Mouse (Mus musculus): ENCODE measurements at regions not wholly inside any gene's neighbourhood (a gene's known extent, or its start where the extent isn't known, plus 50 kb on each side); places are given as distances from the start of the nearest gene placed in this dataset.

GRCm38 (mm10) chr2:50654221-50654952, 357.8 kb upstream of the Mmadhc start:
- in situ Hi-C loops (cut with MboI, MseI): loop anchor here (5.0 kb wide), 1 partner anchor 68 kb away; no protein-coding TSS in a partner anchor

- in situ Hi-C loops (cut with MboI, MseI): loop anchor here (5.0 kb wide), 1 partner anchor 69 kb away; no protein-coding TSS in a partner anchor
Observed at GRCm38 (mm10) chr2:50653121-50653615, 356.6 kb upstream of the Mmadhc start.

- in situ Hi-C loops (cut with MboI, MseI): loop anchor here (5.0 to 10.0 kb wide), 2 partner anchors 73 to 505 kb away; no protein-coding TSS in a partner anchor
Observed at GRCm38 (mm10) chr2:50649656-50650055, 353.1 kb upstream of the Mmadhc start.

- in situ Hi-C loops (cut with MboI, MseI): loop anchor here (10.0 kb wide), 1 partner anchor 498 kb away; no protein-coding TSS in a partner anchor
Observed at GRCm38 (mm10) chr2:50643219-50643618, 346.6 kb upstream of the Mmadhc start.

- in situ Hi-C loops (cut with MboI, MseI): loop anchor here (10.0 kb wide), 1 partner anchor 497 kb away; no protein-coding TSS in a partner anchor
Observed at GRCm38 (mm10) chr2:50642198-50642597, 345.6 kb upstream of the Mmadhc start.

- in situ Hi-C loops (cut with MboI, MseI): no loop called here
Observed at GRCm38 (mm10) chr2:50635896-50636295, 339.3 kb upstream of the Mmadhc start.

GRCm38 (mm10) chr2:50631786-50632185, 335.2 kb upstream of the Mmadhc start:
- in situ Hi-C loops (cut with MboI, MseI): no loop called here

- in situ Hi-C loops (cut with MboI, MseI): no loop called here
Observed at GRCm38 (mm10) chr2:50627501-50627900, 330.9 kb upstream of the Mmadhc start.

GRCm38 (mm10) chr2:50625233-50625749, 328.7 kb upstream of the Mmadhc start:
- in situ Hi-C loops (cut with MboI, MseI): no loop called here

GRCm38 (mm10) chr2:50609086-50609485, 312.5 kb upstream of the Mmadhc start:
- in situ Hi-C loops (cut with MboI, MseI): no loop called here

GRCm38 (mm10) chr2:50589195-50589594, 292.6 kb upstream of the Mmadhc start:
- in situ Hi-C loops (cut with MboI, MseI): no loop called here

GRCm38 (mm10) chr2:50588652-50589051, 292.1 kb upstream of the Mmadhc start:
- in situ Hi-C loops (cut with MboI, MseI): no loop called here

- in situ Hi-C loops (cut with MboI, MseI): no loop called here
Observed at GRCm38 (mm10) chr2:50586321-50587050, 289.9 kb upstream of the Mmadhc start.

- in situ Hi-C loops (cut with MboI, MseI): no loop called here
Observed at GRCm38 (mm10) chr2:50579620-50580019, 283.0 kb upstream of the Mmadhc start.

GRCm38 (mm10) chr2:50578278-50579043, 281.9 kb upstream of the Mmadhc start:
- in situ Hi-C loops (cut with MboI, MseI): no loop called here

- in situ Hi-C loops (cut with MboI, MseI): no loop called here
Observed at GRCm38 (mm10) chr2:50577736-50578135, 281.1 kb upstream of the Mmadhc start.

GRCm38 (mm10) chr2:50573455-50573854, 276.9 kb upstream of the Mmadhc start:
- in situ Hi-C loops (cut with MboI, MseI): no loop called here

- in situ Hi-C loops (cut with MboI, MseI): no loop called here
Observed at GRCm38 (mm10) chr2:50571021-50571420, 274.4 kb upstream of the Mmadhc start.

- in situ Hi-C loops (cut with MboI, MseI): no loop called here
Observed at GRCm38 (mm10) chr2:50569502-50570285, 273.1 kb upstream of the Mmadhc start.

- in situ Hi-C loops (cut with MboI, MseI): no loop called here
Observed at GRCm38 (mm10) chr2:50568777-50569501, 272.3 kb upstream of the Mmadhc start.
